Comparison of ENCODE assay signal across 8 mouse cellular contexts in the genomic region with DNA sequence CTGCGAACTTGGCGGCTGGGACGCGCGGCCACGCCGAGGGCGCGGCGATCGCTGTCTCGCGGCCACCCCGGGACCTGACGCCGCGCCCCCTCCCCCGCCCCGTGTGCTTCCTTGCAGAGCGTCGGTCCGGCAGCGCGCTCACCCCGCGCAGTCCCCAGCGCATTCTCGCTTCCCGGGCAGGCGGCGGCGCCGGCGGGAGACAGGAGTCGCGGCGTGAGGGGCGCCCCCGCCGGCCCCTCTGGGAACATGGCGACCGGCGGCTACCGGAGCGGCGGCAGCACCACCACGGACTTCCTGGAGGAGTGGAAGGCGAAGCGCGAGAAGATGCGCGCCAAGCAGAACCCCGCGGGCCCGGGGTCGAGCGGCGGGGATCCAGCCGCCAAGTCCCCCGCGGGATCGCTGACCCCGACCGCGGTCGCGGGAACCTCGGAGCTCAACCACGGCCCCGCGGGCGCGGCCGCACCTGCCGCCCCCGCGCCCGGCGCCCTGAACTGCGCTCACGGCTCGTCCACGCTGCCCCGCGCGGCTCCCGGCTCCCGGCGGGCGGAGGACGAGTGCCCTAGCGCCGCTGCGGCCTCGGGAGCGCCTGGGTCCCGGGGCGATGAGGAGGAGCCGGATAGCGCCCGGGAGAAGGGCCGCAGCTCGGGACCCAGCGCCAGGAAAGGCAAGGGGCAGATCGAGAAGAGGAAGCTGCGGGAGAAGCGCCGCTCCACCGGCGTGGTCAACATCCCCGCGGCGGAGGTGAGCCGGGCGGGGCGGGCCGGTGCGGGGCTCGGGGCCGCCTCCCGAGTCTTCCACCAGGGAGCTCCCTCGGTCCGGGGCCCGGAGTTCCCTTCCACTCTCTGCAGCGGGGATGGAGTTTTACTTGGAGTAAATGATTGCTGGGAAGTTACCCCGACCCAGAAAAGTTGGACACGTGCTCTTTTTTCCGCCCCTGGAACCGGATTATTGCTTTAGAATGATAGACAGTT. TPM values are rescaled to one million over a fixed set of nuclear protein-coding genes. Genes with fewer than 3 reads are reported as not detected.
DNase-seq lines count a peak whose midpoint lies in the region; ATAC-seq lines count a peak whose summit lies in the region.

No protein-coding gene starts in this region.

- under 1% methylated on average over 129 of the region's 129 CpGs for WGBS in heart, embryonic 10.5 days
- WGBS in liver, embryonic 16.5 days (ENCODE audit: insufficient replicate concordance), result under 1% methylated on average over 123 of the region's 129 CpGs
- under 1% methylated on average over 91 of the region's 129 CpGs for WGBS in neural tube, embryonic 14.5 days

- H3K9me3 ChIP-seq in heart, embryonic 10.5 days, result no peaks in the 10 kb centered on the region
- H3K9me3 ChIP-seq in liver, embryonic 16.5 days (replicated peaks; ENCODE audit: control insufficient read depth, low read length), result no peaks in the 10 kb centered on the region
- H3K9me3 ChIP-seq in neural tube, embryonic 14.5 days (ENCODE audit: control insufficient read depth, low read length), result no peaks in the 10 kb centered on the region

- peak; percentile 11 to 27 for DNase-seq in B cell, adult 2 months
- peak; percentile 42 to 48 for DNase-seq in adrenal gland, adult 18-20 months (ENCODE audit: low spot score in 2 of 2)
- peak; percentile 19 for DNase-seq in embryo, embryonic 11.5 days (ENCODE audit: low read depth, low spot score)
- peak; percentile 85 for DNase-seq in heart, embryonic 10.5 days (ENCODE audit: low spot score)
- peak; percentile 79 to 80 for DNase-seq in kidney, adult 8-10 months
- peak; percentile 43 to 46 for DNase-seq in urinary bladder, postnatal 36 days (ENCODE audit: low spot score in 2 of 2)

- peak; percentile 47 for ATAC-seq in liver, embryonic 16.5 days (ENCODE audit: low read depth)
- peak; percentile 52 for ATAC-seq in neural tube, embryonic 14.5 days (ENCODE audit: low read depth)

- no peaks in the 10 kb centered on the region for H3K4me1 ChIP-seq in heart, embryonic 10.5 days
- H3K4me1 ChIP-seq in liver, embryonic 16.5 days (ENCODE audit: control insufficient read depth, low read depth, low read length), result peaks cover 3% of the 10 kb centered on the region; the same call in 1 of the 2 replicates
- H3K4me1 ChIP-seq in neural tube, embryonic 14.5 days (ENCODE audit: control insufficient read depth, insufficient read depth, low read length), result peaks cover 4% of the 10 kb centered on the region; the same call in 1 of the 2 replicates

- H3K4me3 ChIP-seq in heart, embryonic 10.5 days, result peak overlapping the region; percentile 95
- H3K4me3 ChIP-seq in liver, embryonic 16.5 days (ENCODE audit: low read depth, low read length), result peak overlapping the region; percentile 72
- H3K4me3 ChIP-seq in neural tube, embryonic 14.5 days (ENCODE audit: low read depth, low read length), result peak overlapping the region; percentile 76

- peak overlapping the region; percentile 68 for H3K9ac ChIP-seq in liver, embryonic 16.5 days (ENCODE audit: low read depth, low read length)
- H3K9ac ChIP-seq in neural tube, embryonic 14.5 days (replicated peaks; ENCODE audit: low read depth, low read length), result peak overlapping the region; percentile 62

- H3K27me3 ChIP-seq in heart, embryonic 10.5 days (ENCODE audit: insufficient read depth, poor library complexity, severe bottlenecking), result peaks cover 15% of the 10 kb centered on the region
- H3K27me3 ChIP-seq in liver, embryonic 16.5 days (ENCODE audit: control insufficient read depth, insufficient read depth, low read depth, low read length), result peaks cover 36% of the 10 kb centered on the region
- H3K27me3 ChIP-seq in neural tube, embryonic 14.5 days (ENCODE audit: control insufficient read depth, insufficient read depth, low read length), result peaks cover 2% of the 10 kb centered on the region; the same call in 1 of the 2 replicates

- H3K27ac ChIP-seq in heart, embryonic 10.5 days, result peak overlapping the region; percentile 96
- peak overlapping the region; percentile 69 for H3K27ac ChIP-seq in liver, embryonic 16.5 days (ENCODE audit: low read length)
- 0 out of 2 replicates have a peak overlapping the region, but pooled peaks have one; percentile 44 for H3K27ac ChIP-seq in neural tube, embryonic 14.5 days (ENCODE audit: low read depth, low read length)

- peak overlapping the region; percentile 72 for H3K4me2 ChIP-seq in liver, embryonic 16.5 days (ENCODE audit: low read depth, low read length)
- H3K4me2 ChIP-seq in neural tube, embryonic 14.5 days (ENCODE audit: low read depth, low read length), result peak overlapping the region; percentile 96

- peaks cover 16% of the 10 kb centered on the region; the same call in 1 of the 2 replicates for H3K36me3 ChIP-seq in heart, embryonic 10.5 days
- no peaks in the 10 kb centered on the region for H3K36me3 ChIP-seq in liver, embryonic 16.5 days (ENCODE audit: control insufficient read depth, insufficient read depth)
- H3K36me3 ChIP-seq in neural tube, embryonic 14.5 days (ENCODE audit: control insufficient read depth, insufficient read depth, low read length), result no peaks in the 10 kb centered on the region

RNA-seq across cellular contexts. Expression of a gene that starts 0.9 kb away (rescaled TPM):
- total RNA-seq in adrenal gland, adult 18-20 months (2021), result 10 to 100 TPM in 1 of 2 experiments, 1 to 10 TPM in 1; 8.0 to 10.3 TPM
- polyA plus RNA-seq in heart, embryonic 10.5 days (2016; fragmentation: Nextera tagmentation; extraction: Ambion mirVana), result 17.7 and 28.3 TPM in 2 replicates
- polyA plus RNA-seq in liver, embryonic 16.5 days (2015; fragmentation: Nextera tagmentation; extraction: Ambion mirVana), result 3.1 and 3.7 TPM in 2 replicates
- polyA plus RNA-seq in neural tube, embryonic 14.5 days (2014; fragmentation: Nextera tagmentation; extraction: Ambion mirVana), result 3.8 and 4.1 TPM in 2 replicates

Comparison
In these comparisons a context has a peak if more than half of its experiments do, and no peak if none do; other contexts are left out.
1. Peak in every context shown above with its lines: DNase-seq, ATAC-seq, H3K4me3 ChIP-seq and H3K27ac ChIP-seq.
2. DNase-seq: peak in every context shown above with its lines; median percentile 85 in heart, embryonic 10.5 days; 80 in kidney, adult 8-10 months; 45 in adrenal gland, adult 18-20 months; 44 in urinary bladder, postnatal 36 days; 19 in B cell, adult 2 months; 19 in embryo, embryonic 11.5 days.
3. H3K27ac ChIP-seq: peak in every context shown above with its lines; median percentile 96 in heart, embryonic 10.5 days; 69 in liver, embryonic 16.5 days; 44 in neural tube, embryonic 14.5 days.